Mouse (Mus musculus): ENCODE results near the gene Jagn1. TPM values are rescaled to one million over a fixed set of nuclear protein-coding genes. Genes with fewer than 3 reads are reported as not detected.
A peak's percentile ranks its signal among the peaks of the same experiment; 100 is the strongest.

Jagn1 gene
- 90.0 and 93.5 TPM in 2 replicates for polyA plus RNA-seq (2016; fragmentation: Nextera tagmentation; extraction: Ambion mirVana)

DNA sequence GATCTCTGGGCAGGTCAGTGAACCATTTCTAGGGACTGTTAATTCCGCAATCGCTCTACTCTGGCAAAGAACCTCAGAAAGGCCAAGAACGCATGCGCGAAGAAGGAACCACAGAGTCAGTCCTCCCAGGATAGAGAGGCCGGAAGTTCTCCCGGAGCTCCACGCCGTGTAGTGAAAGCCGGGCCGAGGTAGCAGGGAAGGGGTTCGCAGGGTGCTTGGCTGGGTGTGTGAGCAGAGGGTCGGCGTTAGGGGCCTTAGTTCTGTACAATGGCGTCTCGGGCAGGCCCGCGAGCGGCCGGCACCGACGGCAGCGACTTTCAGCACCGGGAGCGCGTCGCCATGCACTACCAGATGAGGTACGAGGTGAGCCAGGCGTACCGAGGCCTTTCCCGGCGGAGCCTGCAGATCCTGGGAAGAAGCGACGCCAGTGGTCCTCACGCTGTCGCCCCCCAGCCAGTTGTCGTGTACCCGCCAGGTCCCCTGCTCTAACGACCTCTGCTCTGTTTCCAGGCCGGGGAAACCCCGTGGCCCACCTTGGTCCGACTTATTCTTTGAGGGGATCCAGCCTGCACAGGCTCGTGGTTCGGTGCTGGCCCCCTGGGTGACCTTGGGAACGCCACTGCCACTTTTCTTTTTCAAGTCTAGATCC lies at the start of gene Jagn1:
Gene Jagn1, plus strand, starts transcription at position 128 of the 649 bp plus-strand sequence.
- Histone ChIP-seq H3K36me3 (peaks cover 23% of the 10 kb centered on the region), H3K27me3 (ENCODE audit: low read depth, poor library complexity, severe bottlenecking) (no peaks in the 10 kb centered on the region), H3K27ac (replicated peaks) (peak within 1 kb of the TSS; percentile 90), H3K4me3 (peak within 1 kb of the TSS; percentile 90), H3K9me3 (replicated peaks) (no peaks in the 10 kb centered on the region), H3K4me1 (peaks cover 18% of the 10 kb centered on the region)
- peak; percentile 93 for DNase-seq (ENCODE audit: low spot score)
- WGBS, result 1% methylated on average over 45 of the region's 45 CpGs

DNA sequence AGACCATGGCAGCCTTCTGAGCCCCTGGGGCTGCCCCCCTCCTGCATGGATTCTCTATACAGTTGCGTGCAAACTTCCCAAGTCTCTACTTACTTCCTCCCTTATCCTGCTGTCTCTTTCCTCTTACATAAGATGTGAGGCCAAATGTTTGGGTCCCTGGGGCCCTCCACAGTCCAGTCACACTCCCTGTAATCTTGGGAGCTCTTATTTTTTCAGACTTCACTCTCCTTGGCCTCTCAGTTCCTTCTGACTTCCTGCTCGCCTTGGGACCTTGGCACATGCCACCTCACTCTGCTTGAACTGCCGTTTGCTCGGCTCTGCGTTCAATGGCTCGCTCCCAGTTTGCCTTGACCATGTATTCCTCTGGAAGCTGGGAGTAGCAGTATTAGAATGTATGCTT lies 48.4 kb upstream of the Jagn1 start:
- Histone ChIP-seq H3K36me3 (peaks cover 47% of the 10 kb centered on the region), H3K27ac (replicated peaks) (no peak overlapping the region), H3K4me3 (no peak overlapping the region), H3K27me3 (ENCODE audit: low read depth, poor library complexity, severe bottlenecking) (no peaks in the 10 kb centered on the region), H3K9me3 (replicated peaks) (no peaks in the 10 kb centered on the region), H3K4me1 (peaks cover 29% of the 10 kb centered on the region)
- DNase-seq (ENCODE audit: low spot score), result no peak
- 92% methylated on average over 6 of the region's 6 CpGs for WGBS

DNA sequence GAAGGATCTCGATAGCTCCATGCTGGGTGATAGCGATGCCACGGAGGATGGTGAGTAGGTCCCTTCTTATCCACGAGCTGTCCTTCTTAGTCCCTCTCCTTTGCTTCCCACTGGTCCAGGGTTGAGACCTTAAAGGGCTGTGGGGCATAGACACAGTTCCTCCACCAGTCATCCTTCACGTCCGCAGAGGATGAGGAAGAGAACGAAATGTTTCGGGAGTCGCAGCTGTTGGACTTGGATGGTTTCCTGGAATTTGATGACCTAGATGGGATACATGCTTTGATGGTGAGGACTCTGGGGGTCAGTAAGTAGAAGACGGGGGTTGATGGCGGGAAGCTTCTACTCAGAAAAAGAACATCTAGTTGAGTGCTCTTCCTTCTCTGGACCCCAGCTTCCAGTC lies 47.6 kb upstream of the Jagn1 start:
- no peaks in the 10 kb centered on the region for H3K9me3 ChIP-seq (replicated peaks)
- no peak for DNase-seq (ENCODE audit: low spot score)
- no peak overlapping the region for H3K27ac ChIP-seq (replicated peaks)
- H3K27me3 ChIP-seq (ENCODE audit: low read depth, poor library complexity, severe bottlenecking), result no peaks in the 10 kb centered on the region
- H3K4me3 ChIP-seq, result no peak overlapping the region
- H3K4me1 ChIP-seq, result peaks cover 29% of the 10 kb centered on the region
- H3K36me3 ChIP-seq, result peaks cover 44% of the 10 kb centered on the region
- WGBS, result 96% methylated on average over 11 of the region's 11 CpGs

DNA sequence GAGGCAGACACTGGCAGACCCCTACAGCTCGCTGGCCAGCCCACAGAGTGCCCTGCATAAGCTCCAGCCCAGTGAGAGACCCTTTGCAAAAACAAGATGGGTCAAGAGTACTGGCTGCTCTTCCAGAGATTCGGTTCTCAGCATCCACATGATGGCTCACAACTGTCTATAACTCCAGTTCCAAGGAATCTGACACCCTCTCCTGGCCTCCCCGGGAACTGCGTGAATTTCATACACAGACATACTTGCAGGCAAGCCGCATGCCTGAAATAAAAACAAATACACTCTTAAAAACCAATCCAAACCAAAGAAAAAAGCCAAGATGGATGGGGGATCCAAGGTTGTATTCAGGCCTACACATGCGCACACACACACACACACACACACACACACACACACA lies 46.9 kb upstream of the Jagn1 start:
- Histone ChIP-seq H3K4me1 (peaks cover 29% of the 10 kb centered on the region), H3K9me3 (replicated peaks) (no peaks in the 10 kb centered on the region), H3K27me3 (ENCODE audit: low read depth, poor library complexity, severe bottlenecking) (no peaks in the 10 kb centered on the region), H3K27ac (replicated peaks) (no peak overlapping the region), H3K36me3 (peaks cover 39% of the 10 kb centered on the region), H3K4me3 (no peak overlapping the region)
- WGBS, result 89% methylated on average over 6 of the region's 6 CpGs
- DNase-seq (ENCODE audit: low spot score), result no peak

DNA sequence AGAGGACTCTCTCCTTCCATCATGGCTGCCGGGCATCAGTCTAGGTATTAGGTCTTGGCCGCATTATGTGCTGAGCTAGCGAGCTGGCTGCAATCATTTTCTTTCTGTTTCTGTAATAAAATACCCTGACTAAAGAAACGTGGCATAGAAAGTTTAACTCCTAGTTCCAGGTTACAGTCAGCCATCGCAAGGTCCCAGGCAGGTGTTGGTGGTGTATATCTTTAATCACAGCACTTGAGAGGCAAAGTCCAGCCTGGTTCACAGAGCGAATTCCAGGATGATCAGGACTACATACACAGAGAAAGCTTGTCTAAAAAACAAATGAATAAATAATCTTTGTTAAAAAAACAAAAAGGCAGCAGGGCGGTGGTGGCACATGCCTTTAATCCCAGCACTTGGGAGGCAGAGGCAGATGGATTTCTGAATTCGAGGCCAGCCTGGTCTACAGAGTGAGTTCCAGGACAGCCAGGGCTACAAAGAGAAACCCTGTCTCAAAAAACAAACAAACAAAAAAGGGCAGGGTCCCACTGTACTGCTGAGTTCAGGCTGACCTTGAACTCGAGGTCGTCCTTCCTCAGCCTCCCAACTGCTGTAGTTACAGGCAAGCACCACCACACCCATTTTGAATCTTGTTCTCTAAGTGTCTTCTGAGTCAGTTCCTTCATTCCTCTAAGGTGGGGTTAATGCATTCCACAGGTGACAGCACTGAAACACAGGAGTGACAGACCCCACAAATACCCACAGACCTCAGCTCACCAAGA lies 45.9 kb upstream of the Jagn1 start:
- no peak for DNase-seq (ENCODE audit: low spot score)
- peaks cover 36% of the 10 kb centered on the region for H3K36me3 ChIP-seq
- no peaks in the 10 kb centered on the region for H3K27me3 ChIP-seq (ENCODE audit: low read depth, poor library complexity, severe bottlenecking)
- H3K27ac ChIP-seq (replicated peaks), result no peak overlapping the region
- WGBS, result 82% methylated on average over 10 of the region's 10 CpGs
- H3K9me3 ChIP-seq (replicated peaks), result no peaks in the 10 kb centered on the region
- H3K4me3 ChIP-seq, result no peak overlapping the region
- H3K4me1 ChIP-seq, result peaks cover 21% of the 10 kb centered on the region

DNA sequence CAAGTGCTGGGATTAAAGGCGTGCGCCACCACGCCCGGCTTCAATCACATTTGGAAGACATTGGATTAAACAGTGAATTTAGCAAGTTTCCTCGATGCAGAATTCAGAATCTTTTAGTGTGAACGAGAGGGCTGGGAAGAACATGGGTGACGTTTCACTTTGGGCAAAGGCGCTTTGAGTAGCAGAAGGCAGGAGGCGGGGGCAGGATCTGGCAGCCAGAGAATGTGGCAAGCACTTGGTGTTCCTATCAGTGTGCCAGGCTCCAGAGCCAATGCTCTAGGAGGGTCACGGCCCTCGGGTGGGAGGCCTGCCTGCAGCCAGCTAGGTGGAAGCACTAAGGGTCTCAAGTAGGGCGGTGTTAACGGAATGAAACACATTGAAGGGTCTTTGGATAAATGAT lies 40.3 kb upstream of the Jagn1 start:
- WGBS, result 92% methylated on average over 13 of the region's 13 CpGs
- H3K9me3 ChIP-seq (replicated peaks), result no peaks in the 10 kb centered on the region
- H3K27me3 ChIP-seq (ENCODE audit: low read depth, poor library complexity, severe bottlenecking), result no peaks in the 10 kb centered on the region
- H3K4me3 ChIP-seq, result no peak overlapping the region
- no peak for DNase-seq (ENCODE audit: low spot score)
- peaks cover 33% of the 10 kb centered on the region for H3K36me3 ChIP-seq
- H3K27ac ChIP-seq (replicated peaks), result no peak overlapping the region
- H3K4me1 ChIP-seq, result no peaks in the 10 kb centered on the region; the same call in 1 of the 2 replicates

DNA sequence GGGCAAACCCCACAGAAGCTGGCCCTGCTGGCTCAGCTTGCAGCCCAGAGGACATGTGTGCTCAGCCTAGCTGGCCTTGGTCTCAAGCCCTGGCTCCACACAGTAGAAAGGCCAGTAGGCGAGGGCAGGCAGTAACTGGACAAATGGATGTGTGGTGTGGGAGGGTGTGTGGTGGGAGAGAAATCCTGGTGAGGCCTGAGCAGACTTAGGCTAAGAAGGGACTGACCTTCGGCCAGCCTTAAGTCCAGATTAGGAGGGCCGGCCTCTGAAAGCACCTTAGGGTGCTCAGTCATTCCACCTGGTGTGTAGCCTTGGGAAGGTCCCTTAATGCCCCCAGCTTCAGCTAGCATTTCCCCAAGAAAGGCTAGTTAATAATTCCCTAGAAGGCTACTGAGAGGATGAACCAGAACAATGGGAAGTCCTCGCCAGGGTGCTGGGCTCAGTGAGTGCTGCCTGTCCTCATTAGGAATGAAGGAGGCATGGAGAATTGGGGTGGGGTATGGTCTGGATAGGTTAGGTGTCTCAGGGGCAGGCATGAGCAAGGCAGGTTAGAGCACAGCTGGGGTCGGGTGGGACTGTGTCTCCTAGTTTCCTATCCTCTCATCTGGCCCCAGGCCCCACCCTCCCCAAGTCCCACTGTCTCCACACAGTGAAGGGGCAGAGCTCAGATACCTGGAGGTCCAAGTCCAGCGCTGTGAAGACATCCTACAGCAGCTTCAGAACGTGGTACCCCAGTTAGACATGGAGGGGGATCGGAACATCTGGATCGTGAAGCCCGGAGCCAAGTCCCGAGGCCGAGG lies 37.5 kb upstream of the Jagn1 start:
- Histone ChIP-seq H3K4me1 (no peaks in the 10 kb centered on the region; the same call in 1 of the 2 replicates), H3K9me3 (replicated peaks) (no peaks in the 10 kb centered on the region), H3K36me3 (peaks cover 32% of the 10 kb centered on the region), H3K4me3 (no peak overlapping the region), H3K27ac (replicated peaks) (0 out of 2 replicates have a peak overlapping the region, but pooled peaks have one; percentile 28), H3K27me3 (ENCODE audit: low read depth, poor library complexity, severe bottlenecking) (no peaks in the 10 kb centered on the region)
- no peak for DNase-seq (ENCODE audit: low spot score)
- WGBS, result 77% methylated on average over 12 of the region's 12 CpGs

DNA sequence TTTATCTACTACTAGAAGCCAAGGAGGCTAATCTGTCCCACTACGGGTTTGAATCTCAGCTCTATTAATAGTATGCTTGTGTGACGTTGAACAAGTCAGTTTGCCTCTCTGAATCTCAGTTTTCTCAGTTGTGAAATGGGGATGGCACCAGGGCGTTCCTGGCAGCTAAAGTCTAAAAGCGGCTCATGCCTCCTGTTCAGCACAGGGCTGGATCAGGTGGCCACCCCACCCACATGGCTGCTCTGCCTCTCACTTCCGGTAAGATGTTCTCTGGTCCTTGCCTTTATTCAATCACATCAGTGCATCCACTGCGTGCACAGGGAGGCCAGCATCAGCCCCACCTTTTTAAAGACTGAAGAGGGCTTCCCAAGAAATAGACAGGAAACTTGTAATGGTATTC lies 36.9 kb upstream of the Jagn1 start:
- 89% methylated on average over 6 of the region's 6 CpGs for WGBS
- H3K4me3 ChIP-seq, result no peak overlapping the region
- no peak for DNase-seq (ENCODE audit: low spot score)
- H3K27ac ChIP-seq (replicated peaks), result no peak overlapping the region
- H3K36me3 ChIP-seq, result peaks cover 29% of the 10 kb centered on the region
- H3K4me1 ChIP-seq, result no peaks in the 10 kb centered on the region; the same call in 1 of the 2 replicates
- no peaks in the 10 kb centered on the region for H3K9me3 ChIP-seq (replicated peaks)
- H3K27me3 ChIP-seq (ENCODE audit: low read depth, poor library complexity, severe bottlenecking), result no peaks in the 10 kb centered on the region

DNA sequence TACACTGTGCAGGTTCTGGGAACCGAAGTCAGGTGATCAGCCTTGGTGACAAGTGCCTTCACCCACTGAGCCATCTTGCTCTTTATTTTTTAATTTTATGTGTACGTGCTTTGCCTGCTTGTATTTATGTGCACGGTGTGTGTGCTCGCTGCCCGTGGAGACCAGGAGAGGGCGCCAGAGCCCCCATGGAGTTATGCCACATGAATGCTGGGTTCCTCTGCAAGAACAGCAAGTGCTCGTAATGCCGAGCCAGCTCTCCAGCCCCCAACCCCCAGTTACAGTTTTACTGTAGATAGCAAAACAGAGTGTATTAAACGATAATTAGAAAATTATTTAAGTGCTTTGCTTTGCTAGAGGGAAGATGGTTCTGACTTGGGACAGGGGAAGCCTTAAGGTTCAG lies 35.7 kb upstream of the Jagn1 start:
- no peaks in the 10 kb centered on the region for H3K9me3 ChIP-seq (replicated peaks)
- H3K36me3 ChIP-seq, result peaks cover 22% of the 10 kb centered on the region
- no peak overlapping the region for H3K4me3 ChIP-seq
- H3K27me3 ChIP-seq (ENCODE audit: low read depth, poor library complexity, severe bottlenecking), result no peaks in the 10 kb centered on the region
- no peaks in the 10 kb centered on the region; the same call in 1 of the 2 replicates for H3K4me1 ChIP-seq
- H3K27ac ChIP-seq (replicated peaks), result no peak overlapping the region
- 78% methylated on average over 9 of the region's 9 CpGs for WGBS
- no peak for DNase-seq (ENCODE audit: low spot score)

DNA sequence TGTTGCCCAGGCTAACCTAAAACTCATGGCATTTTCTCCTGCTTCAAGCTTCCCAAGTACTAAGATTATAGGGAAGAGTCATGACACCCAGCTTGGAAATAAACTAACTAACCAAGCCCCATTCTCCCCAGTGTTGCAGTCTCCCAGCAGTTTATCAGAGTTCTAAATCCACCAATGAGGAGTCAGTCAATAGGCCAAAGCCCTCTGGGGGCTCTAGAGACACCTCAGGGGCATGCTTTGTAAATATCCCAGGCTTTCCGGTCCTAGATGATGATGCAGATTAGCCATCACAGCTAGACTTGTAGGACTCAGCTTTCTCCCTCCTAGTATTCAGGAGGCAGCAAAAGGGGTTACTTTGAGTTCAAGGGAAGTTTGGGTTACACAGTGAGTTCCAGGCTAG lies 32.4 kb upstream of the Jagn1 start:
- no peak for DNase-seq (ENCODE audit: low spot score)
- Histone ChIP-seq H3K4me3 (no peak overlapping the region), H3K27me3 (ENCODE audit: low read depth, poor library complexity, severe bottlenecking) (no peaks in the 10 kb centered on the region), H3K27ac (replicated peaks) (no peak overlapping the region), H3K9me3 (replicated peaks) (no peaks in the 10 kb centered on the region), H3K36me3 (peaks cover 47% of the 10 kb centered on the region), H3K4me1 (no peaks in the 10 kb centered on the region)
- 78% methylated on average over 1 of the region's 1 CpGs for WGBS

DNA sequence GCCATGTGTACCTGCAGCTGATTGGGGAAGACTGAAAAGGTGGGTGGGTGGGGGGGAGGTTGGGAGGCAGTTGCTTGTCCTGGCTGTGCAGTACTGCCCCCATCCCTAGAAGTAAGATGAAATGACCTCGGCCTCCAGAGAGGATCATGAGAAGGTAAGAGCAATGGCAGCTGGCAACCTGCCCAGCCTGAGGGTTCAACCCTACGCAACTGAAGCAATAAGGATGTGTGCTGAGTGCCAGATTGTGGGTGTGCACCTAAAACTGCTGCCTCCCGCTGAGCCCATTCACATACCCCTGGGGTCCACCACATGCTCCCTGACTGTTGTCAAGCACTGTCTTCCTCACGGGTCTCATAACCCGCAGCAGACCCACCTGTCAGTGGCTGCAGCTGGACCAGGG lies 26.0 kb upstream of the Jagn1 start:
- H3K9me3 ChIP-seq (replicated peaks), result no peaks in the 10 kb centered on the region
- peaks cover 47% of the 10 kb centered on the region for H3K36me3 ChIP-seq
- H3K27ac ChIP-seq (replicated peaks), result no peak overlapping the region
- 96% methylated on average over 5 of the region's 5 CpGs for WGBS
- H3K4me3 ChIP-seq, result no peak overlapping the region
- H3K27me3 ChIP-seq (ENCODE audit: low read depth, poor library complexity, severe bottlenecking), result no peaks in the 10 kb centered on the region
- no peak for DNase-seq (ENCODE audit: low spot score)
- H3K4me1 ChIP-seq, result peaks cover 24% of the 10 kb centered on the region

DNA sequence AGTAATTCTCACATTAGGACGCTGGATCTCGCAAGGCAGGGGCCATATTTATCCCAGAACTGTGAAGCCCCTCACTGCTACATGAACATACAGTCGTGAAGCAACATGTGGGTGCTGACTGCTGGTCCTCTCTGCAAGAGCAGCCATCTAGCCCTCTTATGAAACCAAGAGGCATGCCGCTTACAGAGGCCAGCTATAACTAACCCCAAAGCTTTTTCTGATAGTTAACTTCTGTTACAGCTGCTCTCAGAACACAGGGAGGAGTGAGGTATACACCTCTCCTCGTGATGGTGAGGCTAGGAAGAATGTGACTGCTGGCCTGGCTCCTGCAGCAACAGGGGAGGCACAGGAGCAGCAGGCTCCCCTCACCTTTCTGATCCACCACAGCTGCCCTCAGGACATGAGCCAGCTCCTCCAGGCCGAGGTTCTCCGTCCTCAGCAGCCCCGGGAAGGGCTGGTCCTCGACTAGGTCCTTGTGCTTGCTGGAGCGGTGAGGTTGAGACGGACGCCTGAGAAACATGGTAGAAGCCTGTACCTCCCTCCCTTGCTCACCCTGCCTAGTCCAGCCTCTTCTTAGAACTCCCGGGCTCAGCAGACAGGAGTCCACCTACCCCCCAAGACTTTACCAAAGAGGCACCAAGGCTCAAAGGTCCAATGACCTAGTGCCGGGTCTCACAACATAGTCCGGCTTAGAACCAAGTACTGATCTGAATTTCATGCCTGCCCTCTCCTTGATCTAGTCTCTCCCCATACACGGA lies 23.7 kb upstream of the Jagn1 start:
- Histone ChIP-seq H3K4me3 (peak overlapping the region; percentile 69), H3K36me3 (peaks cover 36% of the 10 kb centered on the region), H3K27ac (replicated peaks) (peak overlapping the region; percentile 82), H3K9me3 (replicated peaks) (no peaks in the 10 kb centered on the region), H3K27me3 (ENCODE audit: low read depth, poor library complexity, severe bottlenecking) (no peaks in the 10 kb centered on the region), H3K4me1 (peaks cover 24% of the 10 kb centered on the region)
- 18% methylated on average over 16 of the region's 16 CpGs for WGBS
- DNase-seq (ENCODE audit: low spot score), result no peak

All from midbrain, embryonic 10.5 days (tissue).